In the genomic region with DNA sequence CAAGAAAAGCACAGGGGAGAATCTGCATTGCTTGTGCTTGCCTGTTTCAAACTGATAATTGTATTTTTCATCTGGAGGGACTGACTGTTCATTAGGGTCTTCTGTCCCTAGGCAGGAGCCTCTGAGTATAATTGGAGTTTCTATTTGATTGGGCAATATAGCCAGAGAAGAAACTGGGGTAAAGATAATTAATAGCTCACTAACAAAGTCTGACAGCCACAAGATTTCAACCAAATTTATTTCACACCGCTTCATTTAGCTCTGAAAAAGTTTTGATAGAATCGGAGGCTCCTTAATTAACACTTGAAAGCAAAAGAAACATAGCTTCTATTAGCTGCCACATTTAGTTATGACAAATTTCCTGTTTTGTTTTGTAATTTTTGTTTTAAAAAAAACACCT, we compare ENCODE assay signal across 10 mouse cellular contexts. TPM values are rescaled to one million over a fixed set of nuclear protein-coding genes. Genes with fewer than 3 reads are reported as not detected.
A peak's percentile ranks its signal among the peaks of the same experiment; 100 is the strongest.
DNase-seq lines count a peak whose midpoint lies in the region; ATAC-seq and TF ChIP-seq lines count a peak whose summit lies in the region.
"Had no signal": no experiment of that assay in that cellular context is flagged by ENCODE, and none has a peak within 500 bp of the region (broad histone marks: within the 10 kb centered on the region; RNA-seq: fewer than 3 reads in every experiment).

No protein-coding gene starts in this region.

- H3K4me1 ChIP-seq in heart, embryonic 10.5 days: peaks cover 9% of the 10 kb centered on the region
- peaks cover 11% of the 10 kb centered on the region for H3K4me1 ChIP-seq in forebrain, postnatal 0 days (ENCODE audit: insufficient read depth)
- H3K4me1 ChIP-seq in midbrain, embryonic 11.5 days (ENCODE audit: control insufficient read depth, insufficient read depth, low read length): peaks cover 24% of the 10 kb centered on the region

- no peak for DNase-seq in heart, embryonic 10.5 days (ENCODE audit: low spot score)
- DNase-seq in heart, postnatal 36 days: no peak
- DNase-seq in Muller cell, postnatal 12 days (ENCODE audit: inconsistent ontology term): peak; percentile 65
- peak; percentile 26 for DNase-seq in forebrain, postnatal 0 days
- DNase-seq in midbrain, embryonic 11.5 days (ENCODE audit: low spot score, missing footprints): peak; percentile 88
- no peak for DNase-seq in ovary, adult 18-20 months (ENCODE audit: low spot score)
- DNase-seq in adrenal gland, postnatal 10 days: no peak
- no peak for DNase-seq in gastrocnemius, postnatal 14 days
- DNase-seq: cerebellum, adult 8-10 months; left cerebral cortex, postnatal 4 days had no signal

- H3K4me3 ChIP-seq in heart, embryonic 10.5 days: peak overlapping the region; percentile 69
- peak overlapping the region; percentile 61 for H3K4me3 ChIP-seq in forebrain, postnatal 0 days (ENCODE audit: low read depth, low read length)
- peak overlapping the region; percentile 29 for H3K4me3 ChIP-seq in midbrain, embryonic 11.5 days (ENCODE audit: low read depth, low read length)

- no peaks in the 10 kb centered on the region for H3K36me3 ChIP-seq in heart, embryonic 10.5 days
- H3K36me3 ChIP-seq in forebrain, postnatal 0 days (ENCODE audit: insufficient read depth): no peaks in the 10 kb centered on the region
- H3K36me3 ChIP-seq in midbrain, embryonic 11.5 days (ENCODE audit: control insufficient read depth, insufficient read depth, low read length): no peaks in the 10 kb centered on the region

- ATAC-seq in forebrain, postnatal 0 days: no peak
- no peak for ATAC-seq in midbrain, embryonic 11.5 days (ENCODE audit: low FRiP score)

- H3K9me3 ChIP-seq in heart, embryonic 10.5 days: no peaks in the 10 kb centered on the region
- no peaks in the 10 kb centered on the region for H3K9me3 ChIP-seq in forebrain, postnatal 0 days (ENCODE audit: low read length)
- H3K9me3 ChIP-seq in midbrain, embryonic 11.5 days (ENCODE audit: control insufficient read depth, low read length): no peaks in the 10 kb centered on the region

- WGBS in heart, embryonic 10.5 days: 53% methylated on average over 2 of the region's 2 CpGs
- WGBS in forebrain, postnatal 0 days: 15% methylated on average over 2 of the region's 2 CpGs
- WGBS in midbrain, embryonic 11.5 days: 14% methylated on average over 2 of the region's 2 CpGs

- intact Hi-C loops in heart, postnatal 36 days (cut with DNase I): loop anchor here (2.0 to 10.0 kb wide), 2 partner anchors 1386 to 1586 kb away; no protein-coding TSS in a partner anchor
- intact Hi-C loops in gastrocnemius, postnatal 14 days (cut with DNase I; ENCODE audit: low total_unique reads): no loop called here

- H3K27me3 ChIP-seq in heart, embryonic 10.5 days (ENCODE audit: insufficient read depth, poor library complexity, severe bottlenecking): peaks cover under 1% of the 10 kb centered on the region; the same call in 1 of the 2 replicates
- no peaks in the 10 kb centered on the region for H3K27me3 ChIP-seq in forebrain, postnatal 0 days (ENCODE audit: insufficient read depth, low read length)
- no peaks in the 10 kb centered on the region for H3K27me3 ChIP-seq in midbrain, embryonic 11.5 days (ENCODE audit: control insufficient read depth, insufficient read depth, low read length)

- H3K27ac ChIP-seq in heart, embryonic 10.5 days: peak overlapping the region; percentile 42; the same call in 1 of the 2 replicates
- peak overlapping the region; percentile 11 for H3K27ac ChIP-seq in forebrain, postnatal 0 days (ENCODE audit: low read depth, low read length)
- peak overlapping the region; percentile 10; the same call in 1 of the 2 replicates for H3K27ac ChIP-seq in midbrain, embryonic 11.5 days (ENCODE audit: low read depth, low read length)

- TF ChIP-seq CTCF in forebrain, postnatal 0 days (IDR thresholded peaks at IDR 0.05; ENCODE audit: low read depth): no peak

- peak overlapping the region; percentile 61 for H3K4me2 ChIP-seq in forebrain, postnatal 0 days (ENCODE audit: low read depth)
- peak overlapping the region; percentile 57 for H3K4me2 ChIP-seq in midbrain, embryonic 11.5 days

- peak overlapping the region; percentile 52 for H3K9ac ChIP-seq in forebrain, postnatal 0 days
- peak overlapping the region; percentile 67 for H3K9ac ChIP-seq in midbrain, embryonic 11.5 days (ENCODE audit: low read length)

RNA-seq across cellular contexts. Expression of a gene that starts 2.2 kb away (rescaled TPM):
- 42.0 and 64.3 TPM in 2 replicates for polyA plus RNA-seq in heart, embryonic 10.5 days (2016; fragmentation: Nextera tagmentation; extraction: Ambion mirVana)
- total RNA-seq in heart, postnatal 36 days (2021): under 1 TPM; 0.27 to 0.47 TPM
- total RNA-seq in forebrain, postnatal 0 days (2014; rRNA removed): 38.9 and 43.7 TPM in 2 replicates
- 38.4 and 38.6 TPM in 2 replicates for polyA plus RNA-seq in forebrain, postnatal 0 days (2015; fragmentation: Nextera tagmentation; extraction: Ambion mirVana)
- polyA plus RNA-seq in midbrain, embryonic 11.5 days (2014; fragmentation: Nextera tagmentation; extraction: Ambion mirVana): 94.3 and 94.9 TPM in 2 replicates
- 1 to 10 TPM; 5.2 to 6.7 TPM for total RNA-seq in adrenal gland, postnatal 10 days (2021)
- 1 to 10 TPM in 1 of 2 experiments, under 1 TPM in 1; 0.80 to 1.6 TPM for total RNA-seq in gastrocnemius, postnatal 14 days (2021)

Comparison
In these comparisons a context has a peak if more than half of its experiments do, and no peak if none do; other contexts are left out.
1. DNase-seq: peak in Muller cell, postnatal 12 days (single experiment), forebrain, postnatal 0 days (single experiment) and midbrain, embryonic 11.5 days (single experiment); none in heart, embryonic 10.5 days (single experiment), heart, postnatal 36 days (0 of 2), ovary, adult 18-20 months (single experiment), adrenal gland, postnatal 10 days (single experiment) and gastrocnemius, postnatal 14 days (single experiment).
2. Peak in every context shown above with its lines, with median percentiles within 50 percentile points of each other: H3K27ac ChIP-seq and H3K4me3 ChIP-seq.